Mouse (Mus musculus): ENCODE data around the gene Prkag2. TPM values are rescaled to one million over a fixed set of nuclear protein-coding genes. Genes with fewer than 3 reads are reported as not detected.
"Not testable (repeated sequence)": the region's sequence is repeated elsewhere in the genome, so short reads cannot be mapped to it uniquely, and the experiment has no call there.

Gene Prkag2
- polyA plus RNA-seq, 1 experiment from 2014 or later = 36.4 TPM

GRCm38 (mm10) chr5:24822781-24823180 is 277.7 kb downstream of the Prkag2 start:
- no peaks in the 10 kb centered on the region for H3K36me3 ChIP-seq (ENCODE audit: insufficient read depth, low read length)
- 59% methylated on average over 3 of the region's 3 CpGs for WGBS
- H3K9me3 ChIP-seq (replicated peaks; ENCODE audit: low read length) = no peaks in the 10 kb centered on the region
- TF ChIP-seq CTCF (IDR thresholded peaks at IDR 0.05; ENCODE audit: low read depth) = no peak
- no peak for ATAC-seq (replicated peaks; ENCODE audit: low FRiP score, low read depth)
- DNase-seq (ENCODE audit: low spot score) = no peak
- no peaks in the 10 kb centered on the region for H3K27me3 ChIP-seq (ENCODE audit: insufficient read depth, low read length)
- H3K27ac ChIP-seq = no peak overlapping the region
- peaks cover 32% of the 10 kb centered on the region for H3K4me1 ChIP-seq (replicated peaks; ENCODE audit: insufficient read depth, low read length)
- no peak overlapping the region for H3K4me2 ChIP-seq (ENCODE audit: low read length)
- H3K4me3 ChIP-seq (replicated peaks; ENCODE audit: low read depth, low read length) = no peak overlapping the region
- H3K9ac ChIP-seq (ENCODE audit: low read depth, low read length) = no peak overlapping the region

GRCm38 (mm10) chr5:24822231-24822630 is 278.2 kb downstream of the Prkag2 start:
- not testable (repeated sequence) for ATAC-seq (replicated peaks; ENCODE audit: low FRiP score, low read depth); H3K36me3 ChIP-seq (ENCODE audit: insufficient read depth, low read length); H3K9me3 ChIP-seq (replicated peaks; ENCODE audit: low read length); H3K4me3 ChIP-seq (replicated peaks; ENCODE audit: low read depth, low read length); H3K27me3 ChIP-seq (ENCODE audit: insufficient read depth, low read length); H3K27ac ChIP-seq; DNase-seq (ENCODE audit: low spot score); H3K4me2 ChIP-seq (ENCODE audit: low read length); H3K9ac ChIP-seq (ENCODE audit: low read depth, low read length)
- WGBS = 77% methylated on average over 3 of the region's 3 CpGs
- H3K4me1 ChIP-seq (replicated peaks; ENCODE audit: insufficient read depth, low read length) = peaks cover 26% of the 10 kb centered on the region

GRCm38 (mm10) chr5:24821403-24821841 is 279.0 kb downstream of the Prkag2 start:
- no peak overlapping the region for H3K4me3 ChIP-seq (replicated peaks; ENCODE audit: low read depth, low read length)
- H3K9ac ChIP-seq (ENCODE audit: low read depth, low read length) = no peak overlapping the region
- TF ChIP-seq CTCF (IDR thresholded peaks at IDR 0.05; ENCODE audit: low read depth) = no peak
- H3K36me3 ChIP-seq (ENCODE audit: insufficient read depth, low read length) = peaks cover 10% of the 10 kb centered on the region; the same call in 1 of the 2 replicates
- ATAC-seq (replicated peaks; ENCODE audit: low FRiP score, low read depth) (no peak), DNase-seq (ENCODE audit: low spot score) (no peak)
- no peaks in the 10 kb centered on the region for H3K9me3 ChIP-seq (replicated peaks; ENCODE audit: low read length)
- no peak overlapping the region for H3K4me2 ChIP-seq (ENCODE audit: low read length)
- 54% methylated on average over 3 of the region's 3 CpGs for WGBS
- no peaks in the 10 kb centered on the region for H3K27me3 ChIP-seq (ENCODE audit: insufficient read depth, low read length)
- H3K4me1 ChIP-seq (replicated peaks; ENCODE audit: insufficient read depth, low read length) = peaks cover 21% of the 10 kb centered on the region
- no peak overlapping the region for H3K27ac ChIP-seq

- TF ChIP-seq CTCF (IDR thresholded peaks at IDR 0.05; ENCODE audit: low read depth) = no peak
- ATAC-seq (replicated peaks; ENCODE audit: low FRiP score, low read depth) = no peak
- H3K27ac ChIP-seq = no peak overlapping the region
- H3K9ac ChIP-seq (ENCODE audit: low read depth, low read length) = no peak overlapping the region
- DNase-seq (ENCODE audit: low spot score) = no peak
- no peaks in the 10 kb centered on the region for H3K27me3 ChIP-seq (ENCODE audit: insufficient read depth, low read length)
- no peak overlapping the region for H3K4me2 ChIP-seq (ENCODE audit: low read length)
- H3K9me3 ChIP-seq (replicated peaks; ENCODE audit: low read length) = no peaks in the 10 kb centered on the region
- peaks cover 13% of the 10 kb centered on the region for H3K4me1 ChIP-seq (replicated peaks; ENCODE audit: insufficient read depth, low read length)
- H3K36me3 ChIP-seq (ENCODE audit: insufficient read depth, low read length) = peaks cover 11% of the 10 kb centered on the region; the same call in 1 of the 2 replicates
- WGBS = 50% methylated on average over 5 of the region's 5 CpGs
- no peak overlapping the region for H3K4me3 ChIP-seq (replicated peaks; ENCODE audit: low read depth, low read length)
Observed at GRCm38 (mm10) chr5:24820627-24821026, 279.8 kb downstream of the Prkag2 start.

- Histone ChIP-seq H3K36me3 (ENCODE audit: insufficient read depth, low read length) (peaks cover 25% of the 10 kb centered on the region; the same call in 1 of the 2 replicates), H3K4me3 (replicated peaks; ENCODE audit: low read depth, low read length) (no peak overlapping the region), H3K27me3 (ENCODE audit: insufficient read depth, low read length) (no peaks in the 10 kb centered on the region), H3K4me1 (replicated peaks; ENCODE audit: insufficient read depth, low read length) (no peaks in the 10 kb centered on the region; the same call in 1 of the 2 replicates), H3K9ac (ENCODE audit: low read depth, low read length) (no peak overlapping the region), H3K4me2 (ENCODE audit: low read length) (no peak overlapping the region), H3K27ac (no peak overlapping the region), H3K9me3 (replicated peaks; ENCODE audit: low read length) (no peaks in the 10 kb centered on the region)
- DNase-seq (ENCODE audit: low spot score) (no peak), ATAC-seq (replicated peaks; ENCODE audit: low FRiP score, low read depth) (no peak)
- WGBS = 84% methylated on average over 4 of the region's 4 CpGs
- no peak for TF ChIP-seq CTCF (IDR thresholded peaks at IDR 0.05; ENCODE audit: low read depth)
Observed at GRCm38 (mm10) chr5:24817191-24817590, 283.3 kb downstream of the Prkag2 start.

GRCm38 (mm10) chr5:24813946-24814345 is 286.5 kb downstream of the Prkag2 start:
- Histone ChIP-seq H3K4me1 (replicated peaks; ENCODE audit: insufficient read depth, low read length) (no peaks in the 10 kb centered on the region; the same call in 1 of the 2 replicates), H3K9ac (ENCODE audit: low read depth, low read length) (no peak overlapping the region), H3K27me3 (ENCODE audit: insufficient read depth, low read length) (no peaks in the 10 kb centered on the region), H3K4me2 (ENCODE audit: low read length) (no peak overlapping the region), H3K36me3 (ENCODE audit: insufficient read depth, low read length) (peaks cover 36% of the 10 kb centered on the region; the same call in 1 of the 2 replicates), H3K9me3 (replicated peaks; ENCODE audit: low read length) (no peaks in the 10 kb centered on the region), H3K27ac (peak overlapping the region; percentile 66; the same call in 1 of the 2 replicates), H3K4me3 (replicated peaks; ENCODE audit: low read depth, low read length) (no peak overlapping the region)
- ATAC-seq (replicated peaks; ENCODE audit: low FRiP score, low read depth) (no peak), DNase-seq (ENCODE audit: low spot score) (peak; percentile 91)
- no peak for TF ChIP-seq CTCF (IDR thresholded peaks at IDR 0.05; ENCODE audit: low read depth)
- 33% methylated on average over 3 of the region's 3 CpGs for WGBS

GRCm38 (mm10) chr5:24813005-24813404 is 287.4 kb downstream of the Prkag2 start:
- Histone ChIP-seq H3K4me3 (replicated peaks; ENCODE audit: low read depth, low read length) (no peak overlapping the region), H3K4me1 (replicated peaks; ENCODE audit: insufficient read depth, low read length) (no peaks in the 10 kb centered on the region; the same call in 1 of the 2 replicates), H3K4me2 (ENCODE audit: low read length) (no peak overlapping the region), H3K9me3 (replicated peaks; ENCODE audit: low read length) (no peaks in the 10 kb centered on the region), H3K36me3 (ENCODE audit: insufficient read depth, low read length) (peaks cover 37% of the 10 kb centered on the region; the same call in 1 of the 2 replicates), H3K9ac (ENCODE audit: low read depth, low read length) (no peak overlapping the region), H3K27ac (peak overlapping the region; percentile 42; the same call in 1 of the 2 replicates), H3K27me3 (ENCODE audit: insufficient read depth, low read length) (no peaks in the 10 kb centered on the region)
- 43% methylated on average over 4 of the region's 4 CpGs for WGBS
- DNase-seq (ENCODE audit: low spot score) = no peak
- no peak for TF ChIP-seq CTCF (IDR thresholded peaks at IDR 0.05; ENCODE audit: low read depth)
- ATAC-seq (replicated peaks; ENCODE audit: low FRiP score, low read depth) = no peak

Other genes with a start within 250 kb of the Prkag2 start
- not detected in 2 replicates for gene Galntl5, start 80.8 kb upstream of the Prkag2 start, polyA plus RNA-seq (2015; fragmentation: Nextera tagmentation; extraction: Ambion mirVana)
- gene Galnt11, start 121.3 kb upstream of the Prkag2 start, polyA plus RNA-seq (2015; fragmentation: Nextera tagmentation; extraction: Ambion mirVana) = 212 and 231 TPM in 2 replicates
- 0.74 and 2.2 TPM in 2 replicates for gene E130116L18Rik, start 122.5 kb upstream of the Prkag2 start, polyA plus RNA-seq (2015; fragmentation: Nextera tagmentation; extraction: Ambion mirVana)